Mouse (Mus musculus) intestine, postnatal 0 days (tissue): ENCODE data around the gene Aktip. TPM values are rescaled to one million over a fixed set of nuclear protein-coding genes. Genes with fewer than 3 reads are reported as not detected.
A peak's percentile ranks its signal among the peaks of the same experiment; 100 is the strongest.

Experiments used
- ATAC-seq: fragments of 200-750 bp; cut with Nextera tagmentation; 2 replicates; pipeline ENCODE4 v1.8.0; 2017; ENCODE audit warnings: mild to moderate bottlenecking, moderate TSS enrichment, moderate library complexity
- H3K27ac ChIP-seq: fragments of 300-500 bp; sonication (generic); 2 replicates; pipeline ENCODE4 v1.5.1; 2014; ENCODE audit warnings: mild to moderate bottlenecking, low read depth, low read length, moderate library complexity
- H3K27me3 ChIP-seq: fragments of 300-500 bp; sonication (generic); replicated peaks from 2 replicates; pipeline ENCODE4 v1.6.1; 2014; ENCODE audit warnings: low read length, mixed read lengths; ENCODE audit not compliant: control insufficient read depth, insufficient read depth
- H3K36me3 ChIP-seq: fragments of 300-500 bp; sonication (generic); 2 replicates; pipeline ENCODE4 v1.6.1; 2014; ENCODE audit warnings: mild to moderate bottlenecking, moderate library complexity; ENCODE audit not compliant: control insufficient read depth, insufficient read depth
- H3K4me1 ChIP-seq: fragments of 300-500 bp; sonication (generic); replicated peaks from 2 replicates; pipeline ENCODE4 v1.6.1; 2014; ENCODE audit warnings: antibody characterized with exemption, low read length, mixed read lengths; ENCODE audit not compliant: control insufficient read depth, insufficient read depth
- H3K4me2 ChIP-seq: fragments of 300-500 bp; sonication (generic); replicated peaks from 2 replicates; pipeline ENCODE4 v1.6.1; 2014; ENCODE audit warnings: low read depth, mild to moderate bottlenecking, moderate library complexity
- H3K4me3 ChIP-seq: fragments of 300-500 bp; sonication (generic); 2 replicates; pipeline ENCODE4 v1.5.1; 2014; ENCODE audit warnings: low read depth, low read length
- H3K9ac ChIP-seq: fragments of 300-500 bp; sonication (generic); 2 replicates; pipeline ENCODE4 v1.6.1; 2014; ENCODE audit warnings: mild to moderate bottlenecking, low read depth, low read length
- H3K9me3 ChIP-seq: fragments of 300-500 bp; sonication (generic); 2 replicates; pipeline ENCODE4 v1.6.1; 2016; ENCODE audit warnings: mixed run types; ENCODE audit not compliant: control insufficient read depth
- CTCF ChIP-seq: sonication (generic); IDR thresholded peaks from 2 replicates; pipeline ENCODE4 v1.5.1; 2016; ENCODE audit warnings: low read depth, mild to moderate bottlenecking, control low read depth, antibody characterized with exemption, moderate library complexity
- WGBS: fragments of 180-500 bp; shearing (Covaris S2); extraction: QIAGEN DNeasy Blood & Tissue Kit; methylation state at CpG from one replicate; pipeline ENCODE4 v1.1.7; 2014; 5-methylcytosine and 5-hydroxymethylcytosine counted together
- polyA plus RNA-seq: library from polyadenylated mRNA; unstranded; fragments of >200 nt; fragmentation: Nextera tagmentation; extraction: Ambion mirVana; gene quantifications from 2 replicates; pipeline ENCODE4 v1.2.1, GENCODE M21; 2015

The Aktip gene
- polyA plus RNA-seq, 1 experiment from 2014 or later, result 29.1 TPM

- H3K9ac ChIP-seq, result peak overlapping the region; percentile 66; the same call in 1 of the 2 replicates
- peak overlapping the region; percentile 96 for H3K4me3 ChIP-seq
- H3K36me3 ChIP-seq, result peaks cover 22% of the 10 kb centered on the region
- WGBS, result 59% methylated on average over 4 of the region's 4 CpGs
- H3K27me3 ChIP-seq, result no peaks in the 10 kb centered on the region
- TF ChIP-seq CTCF, result no peak
- ATAC-seq, result no peak
- H3K9me3 ChIP-seq, result no peaks in the 10 kb centered on the region
- H3K4me2 ChIP-seq, result peak overlapping the region; percentile 93
- H3K27ac ChIP-seq, result no peak overlapping the region
- no peaks in the 10 kb centered on the region for H3K4me1 ChIP-seq
Observed at GRCm38 (mm10) chr8:91132731-91133130, 67.0 kb downstream of the Aktip start.

GRCm38 (mm10) chr8:91126786-91127185 lies 73.0 kb downstream of the Aktip start:
- H3K27ac ChIP-seq, result no peak overlapping the region
- no peak overlapping the region for H3K4me3 ChIP-seq
- H3K27me3 ChIP-seq, result no peaks in the 10 kb centered on the region
- H3K9me3 ChIP-seq, result no peaks in the 10 kb centered on the region
- H3K4me2 ChIP-seq, result no peak overlapping the region
- 92% methylated on average over 8 of the region's 8 CpGs for WGBS
- TF ChIP-seq CTCF, result no peak
- no peak for ATAC-seq
- H3K36me3 ChIP-seq, result peaks cover 71% of the 10 kb centered on the region
- no peaks in the 10 kb centered on the region for H3K4me1 ChIP-seq
- no peak overlapping the region for H3K9ac ChIP-seq

- no peak overlapping the region for H3K4me3 ChIP-seq
- peak overlapping the region; percentile 1; the same call in 1 of the 2 replicates for H3K27ac ChIP-seq
- H3K27me3 ChIP-seq, result no peaks in the 10 kb centered on the region
- no peak overlapping the region for H3K4me2 ChIP-seq
- no peak overlapping the region for H3K9ac ChIP-seq
- WGBS, result 72% methylated on average over 5 of the region's 5 CpGs
- peaks cover 84% of the 10 kb centered on the region for H3K36me3 ChIP-seq
- no peak for TF ChIP-seq CTCF
- no peaks in the 10 kb centered on the region for H3K9me3 ChIP-seq
- peak; percentile 82 for ATAC-seq
- no peaks in the 10 kb centered on the region for H3K4me1 ChIP-seq
Observed at GRCm38 (mm10) chr8:91124315-91124714, 75.5 kb downstream of the Aktip start.

GRCm38 (mm10) chr8:91118131-91118530 lies 81.6 kb downstream of the Aktip start:
- ATAC-seq, result no peak
- no peak overlapping the region for H3K27ac ChIP-seq
- no peaks in the 10 kb centered on the region for H3K27me3 ChIP-seq
- TF ChIP-seq CTCF, result peak; percentile 75
- no peaks in the 10 kb centered on the region for H3K9me3 ChIP-seq
- 74% methylated on average over 3 of the region's 3 CpGs for WGBS
- peaks cover 62% of the 10 kb centered on the region for H3K36me3 ChIP-seq
- H3K9ac ChIP-seq, result no peak overlapping the region
- H3K4me1 ChIP-seq, result no peaks in the 10 kb centered on the region
- H3K4me2 ChIP-seq, result no peak overlapping the region
- H3K4me3 ChIP-seq, result no peak overlapping the region

GRCm38 (mm10) chr8:91117537-91117936 lies 82.2 kb downstream of the Aktip start:
- H3K27ac ChIP-seq, result no peak overlapping the region
- no peak for ATAC-seq
- no peak overlapping the region for H3K4me3 ChIP-seq
- no peak overlapping the region for H3K9ac ChIP-seq
- H3K4me2 ChIP-seq, result no peak overlapping the region
- peak; percentile 45 for TF ChIP-seq CTCF
- H3K36me3 ChIP-seq, result peaks cover 62% of the 10 kb centered on the region
- 84% methylated on average over 4 of the region's 4 CpGs for WGBS
- no peaks in the 10 kb centered on the region for H3K9me3 ChIP-seq
- no peaks in the 10 kb centered on the region for H3K27me3 ChIP-seq
- no peaks in the 10 kb centered on the region for H3K4me1 ChIP-seq

GRCm38 (mm10) chr8:91114910-91115309 lies 84.9 kb downstream of the Aktip start:
- no peaks in the 10 kb centered on the region for H3K27me3 ChIP-seq
- H3K9me3 ChIP-seq, result no peaks in the 10 kb centered on the region
- no peak for TF ChIP-seq CTCF
- ATAC-seq, result peak; percentile 48; the same call in 1 of the 2 replicates
- H3K4me3 ChIP-seq, result no peak overlapping the region
- peaks cover 49% of the 10 kb centered on the region for H3K36me3 ChIP-seq
- no peak overlapping the region for H3K4me2 ChIP-seq
- no peak overlapping the region for H3K27ac ChIP-seq
- no peak overlapping the region for H3K9ac ChIP-seq
- no peaks in the 10 kb centered on the region for H3K4me1 ChIP-seq
- WGBS, result 52% methylated on average over 11 of the region's 11 CpGs

GRCm38 (mm10) chr8:91114428-91114827 lies 85.3 kb downstream of the Aktip start:
- Histone ChIP-seq H3K36me3 (peaks cover 47% of the 10 kb centered on the region), H3K4me3 (no peak overlapping the region), H3K4me2 (no peak overlapping the region), H3K27me3 (no peaks in the 10 kb centered on the region), H3K27ac (no peak overlapping the region), H3K4me1 (no peaks in the 10 kb centered on the region), H3K9me3 (no peaks in the 10 kb centered on the region), H3K9ac (no peak overlapping the region)
- peak; percentile 92 for ATAC-seq
- TF ChIP-seq CTCF, result no peak
- WGBS, result 60% methylated on average over 5 of the region's 5 CpGs
